7 mouse cellular contexts compared by ENCODE assay signal in the genomic region with DNA sequence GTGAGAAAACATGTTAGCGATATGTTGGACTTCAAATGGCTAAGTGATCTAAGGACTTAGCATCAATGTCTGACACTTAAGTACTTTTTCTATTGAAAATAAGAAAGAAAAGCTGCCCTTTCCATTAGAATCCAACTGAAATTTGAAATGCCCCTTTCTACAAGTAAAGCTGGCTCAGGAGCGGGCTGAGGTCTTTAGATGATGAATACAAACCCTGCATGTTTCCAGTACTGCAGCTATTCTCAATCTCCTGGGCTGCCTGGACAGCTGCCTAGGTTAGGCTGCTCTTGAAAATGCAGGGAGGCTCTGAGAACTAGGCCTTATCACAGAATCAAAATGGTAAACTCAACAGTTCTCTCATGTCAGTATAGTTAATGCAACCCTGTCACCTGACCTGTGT. TPM values are rescaled to one million over a fixed set of nuclear protein-coding genes. Genes with fewer than 3 reads are reported as not detected.
A peak's percentile ranks its signal among the peaks of the same experiment; 100 is the strongest.
DNase-seq lines count a peak whose midpoint lies in the region; ATAC-seq and TF ChIP-seq lines count a peak whose summit lies in the region.

No protein-coding gene starts in this region.

- H3K9me3 ChIP-seq in kidney, embryonic 16.5 days (ENCODE audit: low read length): no peaks in the 10 kb centered on the region
- no peaks in the 10 kb centered on the region for H3K9me3 ChIP-seq in embryonic facial prominence, embryonic 14.5 days (ENCODE audit: control insufficient read depth, low read length)
- no peaks in the 10 kb centered on the region for H3K9me3 ChIP-seq in hindbrain, postnatal 0 days (ENCODE audit: low read length)
- no peaks in the 10 kb centered on the region for H3K9me3 ChIP-seq in midbrain, embryonic 16.5 days (replicated peaks; ENCODE audit: control insufficient read depth, low read length, poor library complexity, severe bottlenecking)

- ATAC-seq in kidney, embryonic 16.5 days (ENCODE audit: low FRiP score, low TSS enrichment): no peak
- ATAC-seq in embryonic facial prominence, embryonic 14.5 days (ENCODE audit: low read depth): no peak
- ATAC-seq in hindbrain, postnatal 0 days: no peak
- no peak for ATAC-seq in midbrain, embryonic 16.5 days

- H3K4me2 ChIP-seq in kidney, embryonic 16.5 days (replicated peaks; ENCODE audit: low read depth, low read length): peak overlapping the region; percentile 90
- peak overlapping the region; percentile 84 for H3K4me2 ChIP-seq in embryonic facial prominence, embryonic 14.5 days (ENCODE audit: low read depth, low read length)
- H3K4me2 ChIP-seq in hindbrain, postnatal 0 days (ENCODE audit: low read depth, low read length): peak overlapping the region; percentile 91
- H3K4me2 ChIP-seq in midbrain, embryonic 16.5 days (ENCODE audit: low read length): peak overlapping the region; percentile 93

- 93% methylated on average over 2 of the region's 2 CpGs for WGBS in kidney, embryonic 16.5 days
- 93% methylated on average over 2 of the region's 2 CpGs for WGBS in embryonic facial prominence, embryonic 14.5 days
- 69% methylated on average over 2 of the region's 2 CpGs for WGBS in hindbrain, postnatal 0 days
- WGBS in midbrain, embryonic 16.5 days: 78% methylated on average over 2 of the region's 2 CpGs

- no peak overlapping the region for H3K27ac ChIP-seq in kidney, embryonic 16.5 days (ENCODE audit: low read length)
- no peak overlapping the region for H3K27ac ChIP-seq in embryonic facial prominence, embryonic 14.5 days (replicated peaks; ENCODE audit: low read depth, low read length)
- no peak overlapping the region for H3K27ac ChIP-seq in hindbrain, postnatal 0 days
- H3K27ac ChIP-seq in midbrain, embryonic 16.5 days (ENCODE audit: low read length): no peak overlapping the region

- no peak for DNase-seq in kidney, postnatal 36 days
- no peak for DNase-seq in embryonic facial prominence, embryonic 14.5 days (ENCODE audit: low spot score)
- no peak for DNase-seq in hindbrain, postnatal 0 days (ENCODE audit: low spot score)
- no peak for DNase-seq in left cerebral cortex, adult 11 months (ENCODE audit: low spot score)
- DNase-seq in layer of hippocampus, adult 8-10 months (ENCODE audit: low spot score in 2 of 2): no peak

- no peaks in the 10 kb centered on the region for H3K27me3 ChIP-seq in kidney, embryonic 16.5 days (ENCODE audit: insufficient read depth, low read length)
- H3K27me3 ChIP-seq in embryonic facial prominence, embryonic 14.5 days (replicated peaks; ENCODE audit: control insufficient read depth, insufficient read depth, low read length): no peaks in the 10 kb centered on the region
- H3K27me3 ChIP-seq in hindbrain, postnatal 0 days (ENCODE audit: insufficient read depth, low read length): no peaks in the 10 kb centered on the region
- no peaks in the 10 kb centered on the region for H3K27me3 ChIP-seq in midbrain, embryonic 16.5 days (ENCODE audit: control insufficient read depth, insufficient read depth, low read depth, low read length)

- peak overlapping the region; percentile 83; the same call in 1 of the 2 replicates for H3K4me3 ChIP-seq in kidney, embryonic 16.5 days (ENCODE audit: low read length)
- peak overlapping the region; percentile 73 for H3K4me3 ChIP-seq in embryonic facial prominence, embryonic 14.5 days (ENCODE audit: low read depth, low read length)
- H3K4me3 ChIP-seq in hindbrain, postnatal 0 days (ENCODE audit: low read length): 0 out of 2 replicates have a peak overlapping the region, but pooled peaks have one; percentile 6
- peak overlapping the region; percentile 0; the same call in 1 of the 2 replicates for H3K4me3 ChIP-seq in midbrain, embryonic 16.5 days (ENCODE audit: low read depth, low read length)

- peaks cover 15% of the 10 kb centered on the region for H3K4me1 ChIP-seq in kidney, embryonic 16.5 days (ENCODE audit: insufficient read depth, low read length)
- peaks cover 18% of the 10 kb centered on the region for H3K4me1 ChIP-seq in embryonic facial prominence, embryonic 14.5 days (ENCODE audit: control insufficient read depth, insufficient read depth, low read length)
- H3K4me1 ChIP-seq in hindbrain, postnatal 0 days (ENCODE audit: insufficient read depth, low read length): peaks cover 10% of the 10 kb centered on the region
- H3K4me1 ChIP-seq in midbrain, embryonic 16.5 days (ENCODE audit: control insufficient read depth, insufficient read depth, low read length): peaks cover 22% of the 10 kb centered on the region

- no peak overlapping the region for H3K9ac ChIP-seq in kidney, embryonic 16.5 days (replicated peaks; ENCODE audit: low read length)
- H3K9ac ChIP-seq in embryonic facial prominence, embryonic 14.5 days (ENCODE audit: low read depth, low read length): 0 out of 2 replicates have a peak overlapping the region, but pooled peaks have one; percentile 8
- peak overlapping the region; percentile 13; the same call in 1 of the 2 replicates for H3K9ac ChIP-seq in hindbrain, postnatal 0 days (replicated peaks; ENCODE audit: low read length)
- H3K9ac ChIP-seq in midbrain, embryonic 16.5 days (ENCODE audit: low read depth, low read length): peak overlapping the region; percentile 20; the same call in 1 of the 2 replicates

- H3K36me3 ChIP-seq in kidney, embryonic 16.5 days (ENCODE audit: insufficient read depth, low read length): no peaks in the 10 kb centered on the region
- no peaks in the 10 kb centered on the region for H3K36me3 ChIP-seq in embryonic facial prominence, embryonic 14.5 days (ENCODE audit: control insufficient read depth, insufficient read depth, low read length)
- H3K36me3 ChIP-seq in hindbrain, postnatal 0 days (ENCODE audit: insufficient read depth, low read length): no peaks in the 10 kb centered on the region
- H3K36me3 ChIP-seq in midbrain, embryonic 16.5 days (ENCODE audit: control insufficient read depth, insufficient read depth, low read length): no peaks in the 10 kb centered on the region

- TF ChIP-seq CTCF in hindbrain, postnatal 0 days (IDR thresholded peaks at IDR 0.05; ENCODE audit: low read depth): no peak

RNA-seq across cellular contexts. Expression of a gene that starts 2.8 kb away (rescaled TPM):
- 5.5 and 6.6 TPM in 2 replicates for polyA plus RNA-seq in kidney, embryonic 16.5 days (2015; fragmentation: Nextera tagmentation; extraction: Ambion mirVana)
- 7.3 and 8.9 TPM in 2 replicates for polyA plus RNA-seq in embryonic facial prominence, embryonic 14.5 days (2014; fragmentation: Nextera tagmentation; extraction: Ambion mirVana)
- total RNA-seq in hindbrain, postnatal 0 days (2014; rRNA removed): 15.1 and 15.8 TPM in 2 replicates
- polyA plus RNA-seq in hindbrain, postnatal 0 days (2015; fragmentation: Nextera tagmentation; extraction: Ambion mirVana): 4.4 and 5.1 TPM in 2 replicates
- 4.1 and 4.2 TPM in 2 replicates for polyA plus RNA-seq in midbrain, embryonic 16.5 days (2015; fragmentation: Nextera tagmentation; extraction: Ambion mirVana)
- 10 to 100 TPM; 39.0 to 51.3 (median 45.9) TPM for total RNA-seq in layer of hippocampus, adult 8-10 months (2022)

RNA-seq across cellular contexts. Expression of a gene that starts 13.4 kb away (rescaled TPM):
- 11.3 and 11.8 TPM in 2 replicates for polyA plus RNA-seq in kidney, embryonic 16.5 days (2015; fragmentation: Nextera tagmentation; extraction: Ambion mirVana)
- 6.8 and 9.5 TPM in 2 replicates for polyA plus RNA-seq in embryonic facial prominence, embryonic 14.5 days (2014; fragmentation: Nextera tagmentation; extraction: Ambion mirVana)
- total RNA-seq in hindbrain, postnatal 0 days (2014; rRNA removed): 28.9 and 40.4 TPM in 2 replicates
- 30.2 and 30.7 TPM in 2 replicates for polyA plus RNA-seq in hindbrain, postnatal 0 days (2015; fragmentation: Nextera tagmentation; extraction: Ambion mirVana)
- polyA plus RNA-seq in midbrain, embryonic 16.5 days (2015; fragmentation: Nextera tagmentation; extraction: Ambion mirVana): 29.9 and 37.0 TPM in 2 replicates
- 10 to 100 TPM in 3 of 4 experiments, 1 to 10 TPM in 1; 9.4 to 15.1 (median 11.6) TPM for total RNA-seq in layer of hippocampus, adult 8-10 months (2022)

RNA-seq across cellular contexts. Expression of a gene that starts 17.4 kb away (rescaled TPM):
- 28.7 and 29.9 TPM in 2 replicates for polyA plus RNA-seq in kidney, embryonic 16.5 days (2015; fragmentation: Nextera tagmentation; extraction: Ambion mirVana)
- polyA plus RNA-seq in embryonic facial prominence, embryonic 14.5 days (2014; fragmentation: Nextera tagmentation; extraction: Ambion mirVana): 15.0 and 21.4 TPM in 2 replicates
- 13.2 and 19.0 TPM in 2 replicates for total RNA-seq in hindbrain, postnatal 0 days (2014; rRNA removed)
- 18.5 and 20.8 TPM in 2 replicates for polyA plus RNA-seq in hindbrain, postnatal 0 days (2015; fragmentation: Nextera tagmentation; extraction: Ambion mirVana)
- 11.6 and 13.0 TPM in 2 replicates for polyA plus RNA-seq in midbrain, embryonic 16.5 days (2015; fragmentation: Nextera tagmentation; extraction: Ambion mirVana)
- 10 to 100 TPM; 88.4 to 98.2 (median 94.7) TPM for total RNA-seq in layer of hippocampus, adult 8-10 months (2022)

RNA-seq across cellular contexts. Expression of a gene that starts 17.4 kb away (rescaled TPM):
- polyA plus RNA-seq in kidney, embryonic 16.5 days (2015; fragmentation: Nextera tagmentation; extraction: Ambion mirVana): 8.2 and 8.7 TPM in 2 replicates
- 3.0 and 3.2 TPM in 2 replicates for polyA plus RNA-seq in embryonic facial prominence, embryonic 14.5 days (2014; fragmentation: Nextera tagmentation; extraction: Ambion mirVana)
- total RNA-seq in hindbrain, postnatal 0 days (2014; rRNA removed): 9.4 and 13.8 TPM in 2 replicates
- polyA plus RNA-seq in hindbrain, postnatal 0 days (2015; fragmentation: Nextera tagmentation; extraction: Ambion mirVana): 3.9 and 4.8 TPM in 2 replicates
- polyA plus RNA-seq in midbrain, embryonic 16.5 days (2015; fragmentation: Nextera tagmentation; extraction: Ambion mirVana): 2.8 and 3.6 TPM in 2 replicates
- total RNA-seq in layer of hippocampus, adult 8-10 months (2022): 10 to 100 TPM; 11.0 to 15.3 (median 12.8) TPM

RNA-seq across cellular contexts. Expression of a gene that starts 52.0 kb away (rescaled TPM):
- 2.4 and 3.4 TPM in 2 replicates for polyA plus RNA-seq in kidney, embryonic 16.5 days (2015; fragmentation: Nextera tagmentation; extraction: Ambion mirVana)
- 3.3 and 3.5 TPM in 2 replicates for polyA plus RNA-seq in embryonic facial prominence, embryonic 14.5 days (2014; fragmentation: Nextera tagmentation; extraction: Ambion mirVana)
- total RNA-seq in hindbrain, postnatal 0 days (2014; rRNA removed): 12.8 and 15.5 TPM in 2 replicates
- polyA plus RNA-seq in hindbrain, postnatal 0 days (2015; fragmentation: Nextera tagmentation; extraction: Ambion mirVana): 6.4 and 6.9 TPM in 2 replicates
- 5.7 and 6.3 TPM in 2 replicates for polyA plus RNA-seq in midbrain, embryonic 16.5 days (2015; fragmentation: Nextera tagmentation; extraction: Ambion mirVana)
- 100 to 1,000 TPM; 121 to 133 (median 125) TPM for total RNA-seq in layer of hippocampus, adult 8-10 months (2022)

Comparison
In these comparisons a context has a peak if more than half of its experiments do, and no peak if none do; other contexts are left out.
1. H3K4me3 ChIP-seq: peak in every context shown above with its lines; median percentile 83 in kidney, embryonic 16.5 days; 73 in embryonic facial prominence, embryonic 14.5 days; 6 in hindbrain, postnatal 0 days; 0 in midbrain, embryonic 16.5 days.